Mouse (Mus musculus): ENCODE data around the gene D030056L22Rik.

The D030056L22Rik gene

DNA sequence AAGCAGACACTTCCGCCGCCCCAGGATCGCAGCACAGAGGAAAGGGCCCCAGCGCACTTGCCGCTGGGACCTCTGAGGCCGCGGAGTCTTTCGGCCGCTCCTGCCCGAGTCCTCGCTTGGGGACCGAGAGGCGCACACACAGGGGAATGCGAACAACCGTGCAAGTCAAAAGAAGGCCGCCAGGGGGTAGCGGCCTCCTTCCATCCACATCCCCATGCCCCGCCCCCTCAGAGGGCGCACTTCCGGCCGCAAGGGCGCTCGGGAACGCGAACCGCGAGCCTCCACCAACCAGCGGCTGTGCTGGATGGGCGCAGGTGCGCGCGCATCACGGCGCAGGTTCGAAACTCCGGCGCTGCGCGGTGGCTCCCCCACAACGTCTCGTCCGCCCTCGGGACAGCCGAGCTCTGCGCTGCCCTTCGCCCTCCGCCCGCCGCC lies at the start of gene D030056L22Rik:
TSS of gene D030056L22Rik (plus strand) at position 328 of the 435 bp plus-strand sequence.
- DNase-seq (ENCODE audit: low spot score), result peak; percentile 96

DNA sequence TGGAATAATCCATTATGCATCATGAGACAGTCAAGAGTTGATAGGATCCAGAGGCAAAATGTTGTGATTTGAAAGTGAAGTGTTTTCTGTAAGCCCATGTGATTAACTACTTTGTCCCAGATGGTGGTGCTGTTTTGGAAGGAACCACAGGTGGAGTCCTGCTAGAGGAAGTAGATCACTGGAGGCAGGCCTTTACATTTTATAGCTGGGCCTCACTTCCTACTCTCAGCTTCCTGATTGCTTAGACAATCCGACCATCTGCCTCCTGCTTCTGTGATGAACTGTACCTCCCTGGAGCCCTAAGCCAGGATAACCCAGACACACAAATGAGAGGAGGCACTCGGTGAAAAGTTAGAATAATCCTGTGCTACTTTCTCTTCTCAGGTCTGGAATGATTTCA lies 49.1 kb upstream of the D030056L22Rik start:
- no peak for DNase-seq (ENCODE audit: low spot score)

DNA sequence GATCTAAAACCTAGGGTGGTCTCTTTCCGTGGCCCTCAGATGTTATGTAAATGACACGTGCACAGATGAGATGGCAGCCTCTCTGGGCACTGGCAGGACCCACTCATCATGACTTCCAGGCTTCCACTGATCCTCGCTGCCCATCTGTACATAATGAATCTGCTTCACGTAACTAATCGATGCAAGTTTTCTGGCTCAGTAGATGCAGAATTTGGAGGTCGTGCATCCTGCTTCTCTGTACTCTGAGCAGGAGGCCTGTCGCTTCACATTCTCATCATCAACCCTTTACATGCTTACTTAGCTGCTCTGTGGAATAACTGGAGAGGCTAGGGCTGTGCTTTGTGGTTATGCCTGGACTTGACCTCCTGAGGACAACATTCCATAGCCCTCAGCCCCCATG lies 46.0 kb upstream of the D030056L22Rik start:
- DNase-seq (ENCODE audit: low spot score), result no peak

GRCm38 (mm10) chr19:18669551-18669950 lies 43.4 kb upstream of the D030056L22Rik start:
- no peak for DNase-seq (ENCODE audit: low spot score)

GRCm38 (mm10) chr19:18670608-18671007 lies 42.4 kb upstream of the D030056L22Rik start, which contains the start of gene Carnmt1:
Carnmt1 (plus strand) TSS chr19:18670764.
- peak; percentile 98 for DNase-seq (ENCODE audit: low spot score)

DNA sequence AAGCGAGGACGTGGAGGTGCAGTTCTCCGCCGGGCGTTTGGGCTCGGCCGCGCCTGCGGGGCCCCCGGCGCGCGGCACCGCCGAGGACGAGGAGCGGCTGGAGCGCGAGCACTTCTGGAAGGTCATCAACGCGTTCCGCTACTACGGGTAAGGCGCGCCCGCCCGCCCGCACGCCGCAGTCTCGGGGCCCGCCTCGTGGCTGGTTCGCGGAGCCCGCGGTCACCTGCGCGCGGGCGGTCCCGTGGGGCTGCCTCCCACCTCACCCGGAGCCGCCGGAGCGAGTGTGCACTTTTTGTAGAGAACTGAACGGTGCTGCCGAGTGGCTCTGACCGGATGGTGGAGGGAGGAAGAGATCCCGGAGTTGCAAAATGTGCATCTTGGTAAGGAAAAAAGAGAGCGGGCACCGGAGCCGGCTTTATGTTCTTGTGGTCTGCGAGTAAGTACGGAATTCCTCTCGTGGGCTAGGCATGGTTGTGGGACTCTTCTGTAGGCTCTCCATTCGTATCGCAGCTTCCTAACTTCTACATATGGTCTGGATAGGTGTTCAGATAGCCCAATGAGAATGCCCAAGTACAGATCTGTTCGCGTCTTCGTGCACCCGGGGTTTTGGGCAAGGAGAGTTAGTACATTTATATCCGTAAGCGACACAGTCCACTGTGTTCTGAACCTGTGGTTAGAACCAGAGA lies 41.8 kb upstream of the D030056L22Rik start:
- DNase-seq (ENCODE audit: low spot score), result peak; percentile 35

DNA sequence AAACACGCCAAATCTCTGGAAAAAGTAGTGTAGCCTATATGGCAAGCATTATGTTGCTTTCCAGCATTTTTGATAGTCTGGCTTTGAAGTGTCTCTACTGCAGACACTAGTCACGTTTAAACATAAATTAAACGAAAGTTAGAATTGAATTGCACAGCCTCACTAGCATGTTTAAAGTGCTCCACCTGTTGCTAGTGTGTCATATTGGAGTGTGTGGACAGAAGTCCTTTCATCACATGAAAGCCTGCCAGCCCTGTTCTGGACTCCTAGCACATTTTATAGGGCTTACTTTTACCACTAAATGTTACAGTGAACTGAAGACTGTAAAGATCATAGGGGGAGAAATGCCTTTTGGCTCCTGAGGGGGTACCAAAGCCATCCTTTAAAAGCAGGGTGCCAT lies 40.5 kb upstream of the D030056L22Rik start:
- DNase-seq (ENCODE audit: low spot score), result no peak

DNA sequence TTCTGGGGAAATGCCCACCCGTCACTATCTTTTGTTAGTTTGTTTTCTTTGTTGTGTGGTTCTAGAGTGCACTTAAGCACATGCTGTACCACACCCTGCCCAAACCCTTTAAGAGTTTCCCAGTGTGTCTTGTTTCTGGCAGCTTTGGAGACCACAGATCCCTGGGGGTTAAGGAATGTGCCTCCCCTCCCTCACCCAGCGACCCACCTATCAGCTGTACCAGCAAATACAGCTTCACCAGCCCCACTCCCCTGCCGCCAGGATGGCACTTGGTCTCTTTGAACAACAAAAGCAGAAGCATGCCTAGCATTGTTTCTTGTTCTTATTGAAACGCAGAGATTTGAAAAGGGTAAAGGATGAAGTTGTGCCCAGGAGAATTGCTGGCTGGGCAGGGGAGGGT lies 39.9 kb upstream of the D030056L22Rik start:
- DNase-seq (ENCODE audit: low spot score), result no peak

- no peak for DNase-seq (ENCODE audit: low spot score)
These were observed 30.9 kb upstream of the D030056L22Rik start for GRCm38 (mm10) chr19:18682142-18682541.

GRCm38 (mm10) chr19:18687556-18687955 lies 25.4 kb upstream of the D030056L22Rik start:
- peak; percentile 72 for DNase-seq (ENCODE audit: low spot score)

DNA sequence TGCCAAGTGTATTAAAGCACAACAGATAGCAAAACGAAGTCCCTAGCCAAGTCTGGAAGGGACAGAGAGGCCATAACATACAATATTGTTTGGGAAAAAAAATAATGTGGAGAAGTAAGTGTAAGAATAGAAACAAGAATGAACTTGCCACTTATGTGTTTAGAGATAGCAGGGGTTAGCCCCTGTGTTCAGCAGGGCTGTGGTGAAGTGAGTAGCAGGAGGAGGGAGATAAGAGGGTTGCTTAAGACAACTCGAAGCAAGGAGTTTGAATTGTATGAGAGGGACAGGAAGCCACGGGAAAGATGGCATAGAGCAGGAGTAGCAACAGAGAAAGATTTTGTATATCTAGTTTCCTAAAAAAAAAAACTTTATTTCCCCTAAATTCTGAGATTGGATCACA lies 20.8 kb upstream of the D030056L22Rik start:
- DNase-seq (ENCODE audit: low spot score), result no peak

DNA sequence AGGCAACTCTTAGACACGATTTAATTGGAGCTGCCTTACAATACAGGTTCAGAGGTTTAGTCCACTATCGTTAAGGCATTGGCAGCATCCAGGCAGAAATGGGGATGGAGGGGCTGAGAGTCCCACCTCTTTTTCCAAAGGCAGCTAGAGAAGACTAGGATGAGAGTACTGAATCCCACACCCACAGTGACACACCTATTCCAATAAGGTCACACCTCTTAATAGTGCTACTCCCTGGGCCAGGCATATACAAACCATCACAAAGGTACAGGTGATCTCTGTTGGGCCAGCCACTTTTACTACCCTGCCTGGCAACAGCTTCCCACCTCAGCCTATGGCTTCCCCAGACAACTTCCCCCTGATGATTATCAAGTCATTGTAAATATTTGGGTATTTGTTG lies 20.2 kb upstream of the D030056L22Rik start:
- DNase-seq (ENCODE audit: low spot score), result no peak

DNA sequence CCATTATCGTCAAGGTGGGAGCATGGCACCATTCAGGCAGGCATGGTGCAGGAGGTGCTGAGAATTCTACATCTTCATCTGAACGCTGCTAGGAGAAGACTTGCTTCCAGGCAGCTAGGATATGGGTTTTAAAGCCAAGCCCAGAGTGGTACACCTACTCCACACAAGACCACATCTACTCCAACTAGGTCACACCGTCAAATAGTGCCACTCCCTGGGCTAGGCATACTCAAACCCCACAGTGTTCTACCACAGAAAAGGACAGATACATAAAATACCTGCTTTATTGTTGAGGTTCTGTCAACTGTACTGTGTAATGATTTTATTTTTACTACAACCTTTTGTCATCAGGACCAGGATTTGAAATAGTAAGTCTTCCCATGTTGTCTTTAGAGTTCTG lies 17.9 kb upstream of the D030056L22Rik start:
- DNase-seq (ENCODE audit: low spot score), result no peak

GRCm38 (mm10) chr19:18695552-18695951 lies 17.4 kb upstream of the D030056L22Rik start:
- no peak for DNase-seq (ENCODE audit: low spot score)

- no peak for DNase-seq (ENCODE audit: low spot score)
These were observed 4.9 kb upstream of the D030056L22Rik start for GRCm38 (mm10) chr19:18708101-18708500.

- DNase-seq (ENCODE audit: low spot score), result no peak
These were observed 2.1 kb upstream of the D030056L22Rik start for GRCm38 (mm10) chr19:18710903-18711302.

GRCm38 (mm10) chr19:18711589-18711988 lies 1.4 kb upstream of the D030056L22Rik start:
- DNase-seq (ENCODE audit: low spot score), result no peak

DNA sequence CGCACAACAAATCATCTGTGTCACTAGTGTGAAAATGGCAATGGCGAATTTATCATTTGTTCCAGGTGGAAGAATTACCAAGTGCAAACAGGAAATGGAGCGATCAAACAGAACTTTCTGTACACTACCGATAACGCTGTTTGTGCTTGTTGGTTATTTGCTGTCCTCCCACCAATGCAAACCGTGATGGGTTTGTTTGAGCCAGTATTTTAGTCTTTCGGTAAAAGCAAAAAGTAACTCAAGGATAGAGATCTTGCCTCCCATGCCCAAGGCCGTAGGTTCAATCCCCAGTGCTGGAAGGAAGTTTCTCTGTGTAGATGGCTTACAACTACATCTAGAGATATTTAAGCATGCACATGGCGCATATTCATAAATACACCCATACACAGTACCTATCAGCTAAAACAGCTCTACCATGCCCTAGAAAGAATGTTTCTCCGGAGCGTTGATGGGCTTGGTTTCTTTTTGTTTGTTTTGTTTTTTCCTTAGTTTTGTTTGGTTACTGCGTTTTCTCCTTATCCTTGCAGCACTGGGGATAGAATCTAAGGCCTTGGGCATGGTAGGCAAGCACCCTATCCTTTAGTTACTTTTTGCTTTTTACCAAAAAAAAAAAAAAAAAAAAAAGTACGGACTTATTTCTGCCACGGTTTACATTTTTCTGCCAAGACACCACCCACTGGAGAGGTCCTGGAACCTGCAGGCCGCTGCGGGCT lies 684 bp upstream of the D030056L22Rik start:
- DNase-seq (ENCODE audit: low spot score), result no peak

DNA sequence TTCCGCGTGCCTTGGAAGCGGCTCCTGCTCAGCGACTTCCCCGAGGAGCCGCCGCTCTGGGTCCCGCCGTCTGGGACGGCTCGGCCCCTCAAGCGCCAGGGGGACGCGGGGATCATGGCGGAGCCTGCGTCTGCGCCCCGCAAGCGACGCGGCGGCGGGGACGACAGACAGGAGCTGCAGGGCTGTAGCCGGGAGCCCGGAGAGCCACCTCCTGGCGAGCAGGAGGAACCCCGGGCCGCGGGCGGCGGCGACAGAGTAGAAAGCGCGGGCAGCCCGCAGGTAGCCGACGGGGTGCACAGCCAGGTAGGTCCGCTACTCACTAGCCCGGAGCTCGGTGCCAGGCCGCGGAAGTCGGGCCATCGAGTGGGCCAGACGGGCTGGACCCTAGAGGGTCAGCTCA lies 364 bp downstream of the D030056L22Rik start:
- peak; percentile 9 for DNase-seq (ENCODE audit: low spot score)

DNA sequence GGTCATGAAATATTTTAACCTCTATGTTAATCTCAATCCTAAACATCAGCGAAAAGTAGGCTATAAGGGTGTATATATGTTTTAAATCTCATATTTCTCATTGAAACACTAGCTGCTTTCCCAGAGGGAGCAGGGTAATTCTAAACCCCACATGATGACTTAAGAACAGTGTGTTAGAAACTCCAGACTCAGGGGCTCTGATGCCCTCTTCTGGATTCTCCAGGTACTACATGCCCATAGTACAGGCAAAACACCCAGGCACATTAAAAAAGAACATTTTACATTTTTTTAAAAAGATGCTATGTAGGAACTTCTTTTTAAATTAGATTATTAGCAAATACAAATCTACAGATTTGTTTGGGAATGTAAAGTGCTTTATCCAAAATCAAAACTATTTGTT lies 3.4 kb downstream of the D030056L22Rik start:
- peak; percentile 70 for DNase-seq (ENCODE audit: low spot score)

GRCm38 (mm10) chr19:18720337-18720736 lies 7.3 kb downstream of the D030056L22Rik start:
- no peak for DNase-seq (ENCODE audit: low spot score)

DNA sequence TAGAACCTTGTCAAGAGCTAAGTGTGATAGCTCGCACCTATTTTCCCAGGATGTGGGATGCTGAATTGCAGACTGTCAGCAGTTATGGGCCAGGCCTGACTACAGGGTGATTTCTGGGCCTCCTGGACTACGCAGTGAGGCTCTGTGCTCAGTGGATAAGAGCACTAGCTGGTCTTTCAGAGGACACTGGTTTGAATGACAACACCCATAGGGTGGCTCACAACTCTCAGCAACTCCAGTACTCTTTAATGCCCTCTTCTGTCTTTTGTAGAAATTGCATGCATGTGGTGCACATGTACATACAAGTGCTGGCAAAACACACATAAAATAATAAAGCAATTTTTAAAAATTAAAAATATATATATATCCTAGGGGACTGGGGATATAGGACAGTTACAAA lies 12.2 kb downstream of the D030056L22Rik start:
- DNase-seq (ENCODE audit: low spot score), result no peak

DNA sequence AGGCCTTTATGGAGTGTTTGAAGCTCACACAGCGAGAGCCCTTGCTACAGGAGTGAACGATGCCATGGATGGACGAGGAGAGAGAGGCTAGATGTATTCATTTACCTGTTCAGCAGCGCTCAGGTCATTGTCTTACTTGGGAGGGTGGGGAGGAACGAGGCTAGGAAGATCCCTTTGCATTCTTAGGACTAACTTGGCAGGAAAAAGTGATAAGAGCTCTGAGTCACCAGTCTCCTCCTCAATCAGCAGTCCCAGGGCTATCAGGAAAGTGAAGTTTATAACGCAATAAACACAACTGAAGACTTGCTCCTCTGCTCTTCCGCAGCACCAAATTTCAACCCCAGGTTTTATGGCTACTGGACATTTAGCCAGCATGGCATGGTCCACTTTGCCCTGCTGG lies 17.3 kb downstream of the D030056L22Rik start:
- DNase-seq (ENCODE audit: low spot score), result no peak

- DNase-seq (ENCODE audit: low spot score), result peak; percentile 16
These were observed 18.1 kb downstream of the D030056L22Rik start for GRCm38 (mm10) chr19:18731077-18731476.

All from embryo, embryonic 10 days (tissue).